Mouse (Mus musculus) thymus, adult 2 months (tissue): Measurements from ENCODE around the gene Sptb.

Source experiments
- CTCF ChIP-seq: fragments of 200-500 bp; IDR thresholded peaks from 2 replicates; pipeline ENCODE4 v1.5.1; 2012; ENCODE audit warnings: mild to moderate bottlenecking, control low read depth, low read length, moderate library complexity, borderline replicate concordance; ENCODE audit not compliant: control insufficient read depth, poor library complexity, insufficient read depth; ENCODE audit errors: extremely low read depth
- POLR2A ChIP-seq: fragments of 200-500 bp; IDR thresholded peaks from 2 replicates; pipeline ENCODE4 v1.6.1; 2012; ENCODE audit warnings: mild to moderate bottlenecking, low read length, control low read depth, moderate library complexity; ENCODE audit not compliant: control insufficient read depth, poor library complexity, insufficient read depth; ENCODE audit errors: extremely low read depth

DNA sequence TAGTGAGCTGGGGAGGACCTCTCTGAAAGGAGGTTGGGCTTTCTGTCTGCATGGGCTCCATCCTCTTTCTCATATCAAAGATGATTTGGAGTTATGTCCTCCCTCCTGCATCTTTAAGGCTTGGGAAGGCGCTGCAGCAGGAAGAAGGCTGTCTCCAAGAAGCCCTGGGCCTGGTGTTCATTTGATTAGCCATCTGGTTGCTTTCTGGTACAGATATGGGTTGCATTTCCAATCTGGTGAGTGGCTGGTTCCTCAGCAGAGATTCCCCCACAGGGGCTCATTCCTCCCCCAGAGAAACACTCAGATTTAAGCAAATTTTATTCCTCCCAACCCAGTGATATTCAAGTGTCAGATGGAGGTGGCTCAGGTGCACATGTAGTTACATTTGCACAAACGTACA is 114.5 kb downstream of the Sptb start:
- TF ChIP-seq CTCF = no peak
- no peak for TF ChIP-seq POLR2A
